Mouse (Mus musculus): ENCODE measurements around the gene Syn3.

GRCm38 (mm10) chr10:86492089-86492907 lies 6.4 kb downstream of the Syn3 start:
- TF ChIP-seq CTCF (IDR thresholded peaks at IDR 0.05; ENCODE audit: borderline replicate concordance, control insufficient read depth, extremely low read depth, insufficient read depth, low read length, poor library complexity), result no peak
- no peak for TF ChIP-seq POLR2A (IDR thresholded peaks at IDR 0.05; ENCODE audit: control insufficient read depth, extremely low read depth, insufficient read depth, low read length, poor library complexity)

All from thymus, adult 2 months (tissue).